Mouse (Mus musculus): ENCODE results near the gene Fkrp. TPM values are rescaled to one million over a fixed set of nuclear protein-coding genes. Genes with fewer than 3 reads are reported as not detected.

The Fkrp gene
- polyA plus RNA-seq, 1 experiment from 2014 or later = 14.2 TPM

DNA sequence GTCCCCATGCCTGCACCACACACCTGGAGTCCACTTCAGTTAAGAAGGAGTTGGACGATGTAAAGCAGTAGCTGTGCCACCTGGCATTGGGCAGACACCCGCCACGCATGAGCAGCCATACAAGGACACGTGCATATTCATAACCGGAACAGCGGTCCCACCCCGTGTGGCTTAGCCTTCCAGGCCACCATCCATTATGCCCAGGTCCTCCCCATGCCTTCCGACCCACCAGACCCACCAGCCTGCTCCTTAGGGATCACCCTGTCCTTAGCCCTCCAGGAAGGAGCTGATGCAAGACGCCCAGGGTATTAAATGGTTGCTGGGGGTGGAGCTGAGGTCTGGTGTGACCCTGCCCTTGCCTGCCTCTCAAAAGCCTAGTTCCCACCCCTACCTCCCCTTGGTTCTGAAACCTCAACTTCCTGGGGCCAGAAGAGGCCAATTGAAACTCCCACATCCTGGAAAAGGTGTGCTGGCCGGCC lies 32.0 kb downstream of the Fkrp start:
- WGBS = 76% methylated on average over 10 of the region's 10 CpGs
- H3K4me2 ChIP-seq (replicated peaks; ENCODE audit: low read depth) = peak overlapping the region; percentile 97

DNA sequence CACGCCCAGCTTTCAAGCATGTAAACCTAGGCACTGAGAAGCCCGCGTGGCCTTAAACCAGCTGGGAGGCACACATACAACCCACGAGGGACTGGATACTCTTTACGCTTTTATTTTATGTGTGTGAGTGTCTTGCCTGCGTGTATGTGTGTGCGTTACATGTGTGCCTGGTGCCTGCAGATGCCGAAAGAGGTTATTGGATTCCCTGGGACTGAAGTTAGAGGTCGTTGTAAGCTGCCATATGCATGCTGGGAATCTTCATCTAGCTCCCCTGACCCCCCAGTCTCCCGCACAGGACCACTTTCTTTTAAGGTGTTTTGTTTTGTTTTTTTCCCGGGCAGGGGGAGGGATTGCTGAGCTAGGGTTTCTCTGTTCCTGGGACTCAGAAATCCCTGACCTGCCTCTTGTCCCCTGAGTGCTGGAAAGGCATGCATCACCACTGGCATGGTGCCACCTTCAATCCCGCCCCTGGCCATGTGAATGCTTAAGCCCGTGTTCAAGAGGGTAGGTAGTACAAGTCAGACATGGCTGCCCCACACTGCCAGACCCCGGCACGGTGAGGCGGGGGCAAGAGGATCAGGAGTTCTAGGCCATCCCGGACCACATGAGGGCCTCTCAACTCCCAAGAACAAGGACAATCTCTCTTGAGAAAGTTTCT lies 32.6 kb downstream of the Fkrp start:
- peaks cover 3% of the 10 kb centered on the region; the same call in 1 of the 2 replicates for H3K36me3 ChIP-seq (ENCODE audit: control insufficient read depth, insufficient read depth, low read length)
- peak overlapping the region; percentile 71 for H3K4me3 ChIP-seq (ENCODE audit: low read depth, low read length)
- peaks cover 7% of the 10 kb centered on the region for H3K4me1 ChIP-seq (replicated peaks; ENCODE audit: control insufficient read depth, insufficient read depth)
- WGBS = 34% methylated on average over 17 of the region's 17 CpGs
- DNase-seq (ENCODE audit: low spot score) = peak; percentile 73
- H3K4me2 ChIP-seq (replicated peaks; ENCODE audit: low read depth) = peak overlapping the region; percentile 97
- H3K9me3 ChIP-seq (ENCODE audit: control insufficient read depth, low read length) = no peaks in the 10 kb centered on the region
- H3K9ac ChIP-seq (ENCODE audit: low read length) = peak overlapping the region; percentile 74
- H3K27ac ChIP-seq (replicated peaks) = peak overlapping the region; percentile 53; the same call in 1 of the 2 replicates
- no peak for ATAC-seq (ENCODE audit: low FRiP score, low TSS enrichment)
- no peak for TF ChIP-seq CTCF (IDR thresholded peaks at IDR 0.05; ENCODE audit: low read depth)
- no peak for TF ChIP-seq EP300 (optimal IDR thresholded peaks at IDR 0.05)
- H3K27me3 ChIP-seq (ENCODE audit: control insufficient read depth, insufficient read depth, low read length) = no peaks in the 10 kb centered on the region

More for the DNA sequence above, 32.0 kb downstream of the Fkrp start:
- Histone ChIP-seq H3K27me3 (ENCODE audit: control insufficient read depth, insufficient read depth, low read length) (no peaks in the 10 kb centered on the region), H3K9me3 (ENCODE audit: control insufficient read depth, low read length) (no peaks in the 10 kb centered on the region), H3K4me3 (ENCODE audit: low read depth, low read length) (peak overlapping the region; percentile 71; the same call in 1 of the 2 replicates), H3K4me1 (replicated peaks; ENCODE audit: control insufficient read depth, insufficient read depth) (peaks cover 7% of the 10 kb centered on the region), H3K36me3 (ENCODE audit: control insufficient read depth, insufficient read depth, low read length) (peaks cover 5% of the 10 kb centered on the region; the same call in 1 of the 2 replicates), H3K27ac (replicated peaks) (no peak overlapping the region), H3K9ac (ENCODE audit: low read length) (peak overlapping the region; percentile 23; the same call in 1 of the 2 replicates)
- peak; percentile 27 for DNase-seq (ENCODE audit: low spot score)
- TF ChIP-seq CTCF (IDR thresholded peaks at IDR 0.05; ENCODE audit: low read depth) (no peak), EP300 (optimal IDR thresholded peaks at IDR 0.05) (no peak)
- peak; percentile 3; the same call in 1 of the 2 replicates for ATAC-seq (ENCODE audit: low FRiP score, low TSS enrichment)

DNA sequence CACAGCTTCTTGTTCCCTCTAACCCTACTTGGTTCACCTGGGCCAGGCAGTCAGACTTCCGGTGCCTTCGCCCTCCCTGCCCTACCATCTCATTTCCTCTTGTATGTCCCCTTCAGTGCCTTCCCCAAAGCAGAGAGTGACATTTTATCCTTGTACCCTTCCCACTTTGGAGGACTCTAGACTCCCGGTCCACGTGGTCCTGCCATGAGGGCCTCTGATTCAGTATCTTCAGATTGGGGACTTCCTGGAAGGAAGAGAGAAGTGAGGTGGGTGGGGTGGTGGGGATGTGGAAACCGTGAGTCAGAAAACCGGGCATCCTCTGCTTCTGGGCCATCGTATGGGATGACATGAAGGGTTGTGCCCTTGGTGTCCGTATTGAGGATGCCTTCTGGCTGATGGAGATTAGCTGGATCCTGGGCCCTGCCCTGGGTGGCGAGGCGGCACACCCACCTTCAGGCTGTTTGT lies 33.3 kb downstream of the Fkrp start:
- TF ChIP-seq EP300 (optimal IDR thresholded peaks at IDR 0.05) (no peak), CTCF (IDR thresholded peaks at IDR 0.05; ENCODE audit: low read depth) (no peak)
- ATAC-seq (ENCODE audit: low FRiP score, low TSS enrichment) (no peak), DNase-seq (ENCODE audit: low spot score) (peak; percentile 26)
- WGBS = 24% methylated on average over 10 of the region's 10 CpGs
- Histone ChIP-seq H3K4me1 (replicated peaks; ENCODE audit: control insufficient read depth, insufficient read depth) (peaks cover 7% of the 10 kb centered on the region), H3K9me3 (ENCODE audit: control insufficient read depth, low read length) (no peaks in the 10 kb centered on the region), H3K27me3 (ENCODE audit: control insufficient read depth, insufficient read depth, low read length) (no peaks in the 10 kb centered on the region), H3K36me3 (ENCODE audit: control insufficient read depth, insufficient read depth, low read length) (peaks cover 3% of the 10 kb centered on the region; the same call in 1 of the 2 replicates), H3K9ac (ENCODE audit: low read length) (peak overlapping the region; percentile 74), H3K27ac (replicated peaks) (peak overlapping the region; percentile 53), H3K4me2 (replicated peaks; ENCODE audit: low read depth) (peak overlapping the region; percentile 97), H3K4me3 (ENCODE audit: low read depth, low read length) (peak overlapping the region; percentile 71)

DNA sequence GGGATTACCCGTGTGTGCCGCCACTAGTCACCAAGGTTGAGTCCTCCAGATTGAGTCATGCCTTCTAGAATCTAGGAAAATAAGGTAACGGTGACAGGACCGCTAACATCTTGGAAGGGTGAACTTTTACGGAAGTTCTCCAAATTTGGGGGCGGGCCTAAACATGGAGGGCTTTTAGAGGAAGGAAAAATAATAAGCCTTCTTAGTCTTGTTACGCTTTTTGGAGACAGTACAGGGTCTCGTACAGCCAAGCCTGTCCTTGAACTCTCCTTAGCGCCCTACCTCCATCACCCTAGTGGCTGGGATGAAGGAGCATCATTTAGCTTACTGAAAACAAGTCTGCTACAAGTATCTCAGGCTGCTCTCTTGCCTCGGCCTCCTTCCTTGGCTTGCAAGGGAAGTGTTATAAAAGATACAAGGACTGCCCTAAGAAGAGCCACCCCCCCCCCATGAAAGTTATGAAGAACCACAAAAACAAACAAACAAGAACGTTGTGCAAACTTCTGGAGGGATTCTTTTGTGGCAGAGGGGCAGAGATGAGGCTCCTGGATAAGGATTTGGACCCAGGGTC lies 33.9 kb downstream of the Fkrp start:
- WGBS = 11% methylated on average over 11 of the region's 11 CpGs
- no peak for DNase-seq (ENCODE audit: low spot score)
- peak overlapping the region; percentile 74 for H3K9ac ChIP-seq (ENCODE audit: low read length)
- no peaks in the 10 kb centered on the region for H3K9me3 ChIP-seq (ENCODE audit: control insufficient read depth, low read length)
- TF ChIP-seq CTCF (IDR thresholded peaks at IDR 0.05; ENCODE audit: low read depth) = no peak
- no peak for TF ChIP-seq EP300 (optimal IDR thresholded peaks at IDR 0.05)
- peak overlapping the region; percentile 97 for H3K4me2 ChIP-seq (replicated peaks; ENCODE audit: low read depth)
- H3K4me3 ChIP-seq (ENCODE audit: low read depth, low read length) = peak overlapping the region; percentile 71
- H3K4me1 ChIP-seq (replicated peaks; ENCODE audit: control insufficient read depth, insufficient read depth) = peaks cover 7% of the 10 kb centered on the region
- H3K27me3 ChIP-seq (ENCODE audit: control insufficient read depth, insufficient read depth, low read length) = no peaks in the 10 kb centered on the region
- peak overlapping the region; percentile 18; the same call in 1 of the 2 replicates for H3K27ac ChIP-seq (replicated peaks)
- ATAC-seq (ENCODE audit: low FRiP score, low TSS enrichment) = no peak
- H3K36me3 ChIP-seq (ENCODE audit: control insufficient read depth, insufficient read depth, low read length) = peaks cover under 1% of the 10 kb centered on the region; the same call in 1 of the 2 replicates

DNA sequence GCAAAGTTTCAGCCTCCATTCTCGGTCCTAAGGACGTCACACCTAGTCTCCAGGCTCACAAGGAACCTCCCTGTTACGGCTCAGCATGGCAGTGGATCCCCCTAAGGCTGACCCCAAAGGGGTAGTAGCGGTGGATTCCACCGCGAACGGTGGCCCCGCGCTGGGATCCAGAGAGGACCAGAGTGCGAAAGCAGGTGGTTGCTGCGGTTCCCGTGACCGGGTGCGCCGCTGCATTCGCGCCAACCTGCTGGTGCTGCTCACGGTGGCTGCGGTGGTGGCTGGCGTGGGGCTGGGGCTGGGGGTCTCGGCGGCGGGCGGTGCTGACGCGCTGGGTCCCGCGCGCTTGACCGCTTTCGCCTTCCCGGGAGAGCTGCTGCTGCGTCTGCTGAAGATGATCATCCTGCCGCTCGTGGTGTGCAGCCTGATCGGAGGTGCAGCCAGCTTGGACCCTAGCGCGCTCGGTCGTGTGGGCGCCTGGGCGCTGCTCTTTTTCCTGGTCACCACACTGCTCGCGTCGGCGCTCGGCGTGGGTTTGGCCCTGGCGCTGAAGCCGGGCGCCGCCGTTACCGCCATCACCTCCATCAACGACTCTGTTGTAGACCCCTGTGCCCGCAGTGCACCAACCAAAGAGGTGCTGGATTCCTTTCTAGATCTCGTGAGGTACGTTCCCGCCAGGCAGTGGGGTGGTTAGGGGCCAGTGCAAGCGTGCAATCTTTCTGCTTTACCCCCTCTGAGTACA lies 34.5 kb downstream of the Fkrp start:
- DNase-seq (ENCODE audit: low spot score) = peak; percentile 35
- Histone ChIP-seq H3K4me1 (replicated peaks; ENCODE audit: control insufficient read depth, insufficient read depth) (peaks cover 7% of the 10 kb centered on the region), H3K27ac (replicated peaks) (peak overlapping the region; percentile 46), H3K4me2 (replicated peaks; ENCODE audit: low read depth) (peak overlapping the region; percentile 97), H3K9ac (ENCODE audit: low read length) (peak overlapping the region; percentile 74), H3K9me3 (ENCODE audit: control insufficient read depth, low read length) (no peaks in the 10 kb centered on the region), H3K36me3 (ENCODE audit: control insufficient read depth, insufficient read depth, low read length) (no peaks in the 10 kb centered on the region; the same call in 1 of the 2 replicates), H3K4me3 (ENCODE audit: low read depth, low read length) (peak overlapping the region; percentile 71), H3K27me3 (ENCODE audit: control insufficient read depth, insufficient read depth, low read length) (no peaks in the 10 kb centered on the region)
- WGBS = under 1% methylated on average over 51 of the region's 60 CpGs
- ATAC-seq (ENCODE audit: low FRiP score, low TSS enrichment) = no peak
- TF ChIP-seq CTCF (IDR thresholded peaks at IDR 0.05; ENCODE audit: low read depth) = no peak

Data from stomach, postnatal 0 days (tissue).